Mouse (Mus musculus): Measurements from ENCODE around the gene Spred2.

Gene Spred2

GRCm38 (mm10) chr11:19982113-19982512 is 57.9 kb downstream of the Spred2 start:
- in situ Hi-C loops (cut with MboI, MseI) = loop anchor here (10.0 kb wide), 1 partner anchor 563 kb away; the partner anchor contains the start of gene Sertad2

- in situ Hi-C loops (cut with MboI, MseI) = loop anchor here (10.0 kb wide), 1 partner anchor 562 kb away; the partner anchor contains the start of gene Sertad2
Observed at GRCm38 (mm10) chr11:19982779-19983178, 58.6 kb downstream of the Spred2 start.

- in situ Hi-C loops (cut with MboI, MseI) = loop anchor here (10.0 kb wide), 1 partner anchor 562 kb away; the partner anchor contains the start of gene Sertad2
Observed at GRCm38 (mm10) chr11:19983298-19983697, 59.1 kb downstream of the Spred2 start.

DNA sequence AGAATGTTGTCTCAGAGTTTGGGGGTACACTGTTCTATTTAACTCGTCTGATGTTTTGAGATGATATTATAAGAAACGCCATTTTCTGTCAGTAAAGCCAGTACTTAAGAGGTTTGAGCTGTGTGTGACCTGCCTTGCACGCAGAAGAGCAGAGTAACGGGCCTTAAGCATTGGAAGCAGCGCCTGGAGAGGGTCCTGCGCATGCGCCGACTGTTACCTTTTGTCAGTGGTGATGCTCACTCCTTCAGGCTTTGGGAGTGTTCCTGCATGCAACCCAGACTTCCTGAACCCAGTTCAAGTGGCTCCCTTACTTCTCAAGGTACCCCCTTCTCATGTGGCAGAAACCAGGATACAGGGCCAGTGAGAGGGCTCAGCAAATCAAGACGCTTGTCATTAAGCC is 59.9 kb downstream of the Spred2 start:
- in situ Hi-C loops (cut with MboI, MseI) = loop anchor here (10.0 kb wide), 1 partner anchor 561 kb away; the partner anchor contains the start of gene Sertad2

- in situ Hi-C loops (cut with MboI, MseI) = loop anchor here (10.0 kb wide), 1 partner anchor 559 kb away; the partner anchor contains the start of gene Sertad2
Observed at GRCm38 (mm10) chr11:19985283-19985854, 61.2 kb downstream of the Spred2 start.

GRCm38 (mm10) chr11:19986443-19986861 is 62.3 kb downstream of the Spred2 start:
- in situ Hi-C loops (cut with MboI, MseI) = loop anchor here (10.0 kb wide), 1 partner anchor 558 kb away; the partner anchor contains the start of gene Sertad2

- in situ Hi-C loops (cut with MboI, MseI) = loop anchor here (10.0 kb wide), 1 partner anchor 558 kb away; the partner anchor contains the start of gene Sertad2
Observed at GRCm38 (mm10) chr11:19986871-19987755, 62.9 kb downstream of the Spred2 start.

DNA sequence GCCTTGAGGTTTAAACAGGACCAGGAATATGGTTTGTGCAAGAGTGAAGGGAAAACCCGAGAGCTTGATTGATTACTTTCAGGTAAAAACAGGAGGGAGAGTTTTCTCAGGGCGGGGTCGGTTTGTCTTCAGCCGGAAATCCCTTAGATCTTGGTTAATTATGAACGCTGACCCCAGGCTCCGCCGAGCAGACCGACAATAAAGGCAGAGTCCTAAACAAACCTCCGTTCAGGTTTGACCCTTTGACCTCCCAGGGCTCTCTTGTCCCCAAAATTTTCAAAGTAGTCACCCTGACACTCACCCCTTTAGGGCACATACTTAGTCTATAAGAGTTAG is 63.5 kb downstream of the Spred2 start:
- in situ Hi-C loops (cut with MboI, MseI) = loop anchor here (10.0 kb wide), 1 partner anchor 557 kb away; the partner anchor contains the start of gene Sertad2

DNA sequence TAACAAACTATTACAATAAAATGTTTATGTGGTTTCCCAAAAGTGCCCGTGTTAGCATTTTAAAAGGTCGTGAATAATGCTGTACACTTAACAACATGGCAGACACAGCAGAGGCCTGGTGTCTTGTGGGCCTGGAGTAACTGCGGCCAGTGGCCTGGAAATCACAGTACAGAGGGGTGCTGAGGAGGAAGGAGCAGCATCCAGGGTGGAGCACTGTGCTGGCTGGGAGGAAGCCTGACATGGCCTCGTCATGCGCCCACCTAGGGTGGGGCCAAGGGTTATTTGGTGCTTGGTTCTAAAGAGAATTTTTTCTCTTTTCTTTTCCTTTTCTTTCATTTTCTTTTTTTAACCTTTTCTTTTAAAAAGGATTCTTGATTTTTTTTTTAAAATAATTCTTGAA is 64.0 kb downstream of the Spred2 start:
- in situ Hi-C loops (cut with MboI, MseI) = loop anchor here (10.0 kb wide), 1 partner anchor 557 kb away; the partner anchor contains the start of gene Sertad2

DNA sequence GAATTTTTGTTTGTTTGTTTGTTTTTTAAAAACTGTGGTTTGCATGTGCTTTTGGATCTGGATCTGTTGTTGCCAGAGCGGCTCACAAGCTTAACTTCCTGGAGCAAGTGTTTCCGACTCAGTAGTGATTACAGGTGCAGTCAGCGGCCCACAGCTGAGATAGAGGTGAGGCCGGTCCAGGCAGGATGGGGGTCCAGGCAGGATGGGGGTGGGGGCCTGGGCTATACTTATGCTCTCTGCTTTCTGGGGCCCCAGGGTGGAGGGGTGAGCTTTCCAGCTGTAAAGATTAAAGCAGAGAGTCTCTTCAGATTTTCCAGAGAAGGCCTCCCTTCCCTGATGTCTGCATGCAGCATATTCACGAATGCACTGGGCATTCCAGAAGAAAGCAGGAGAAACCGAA is 64.5 kb downstream of the Spred2 start:
- in situ Hi-C loops (cut with MboI, MseI) = loop anchor here (10.0 kb wide), 1 partner anchor 556 kb away; the partner anchor contains the start of gene Sertad2

GRCm38 (mm10) chr11:19989141-19989910 is 65.2 kb downstream of the Spred2 start:
- in situ Hi-C loops (cut with MboI, MseI) = loop anchor here (10.0 kb wide), 1 partner anchor 555 kb away; the partner anchor contains the start of gene Sertad2

GRCm38 (mm10) chr11:19990731-19991130 is 66.6 kb downstream of the Spred2 start:
- in situ Hi-C loops (cut with MboI, MseI) = no loop called here

GRCm38 (mm10) chr11:19991303-19991976 is 67.3 kb downstream of the Spred2 start:
- in situ Hi-C loops (cut with MboI, MseI) = no loop called here

DNA sequence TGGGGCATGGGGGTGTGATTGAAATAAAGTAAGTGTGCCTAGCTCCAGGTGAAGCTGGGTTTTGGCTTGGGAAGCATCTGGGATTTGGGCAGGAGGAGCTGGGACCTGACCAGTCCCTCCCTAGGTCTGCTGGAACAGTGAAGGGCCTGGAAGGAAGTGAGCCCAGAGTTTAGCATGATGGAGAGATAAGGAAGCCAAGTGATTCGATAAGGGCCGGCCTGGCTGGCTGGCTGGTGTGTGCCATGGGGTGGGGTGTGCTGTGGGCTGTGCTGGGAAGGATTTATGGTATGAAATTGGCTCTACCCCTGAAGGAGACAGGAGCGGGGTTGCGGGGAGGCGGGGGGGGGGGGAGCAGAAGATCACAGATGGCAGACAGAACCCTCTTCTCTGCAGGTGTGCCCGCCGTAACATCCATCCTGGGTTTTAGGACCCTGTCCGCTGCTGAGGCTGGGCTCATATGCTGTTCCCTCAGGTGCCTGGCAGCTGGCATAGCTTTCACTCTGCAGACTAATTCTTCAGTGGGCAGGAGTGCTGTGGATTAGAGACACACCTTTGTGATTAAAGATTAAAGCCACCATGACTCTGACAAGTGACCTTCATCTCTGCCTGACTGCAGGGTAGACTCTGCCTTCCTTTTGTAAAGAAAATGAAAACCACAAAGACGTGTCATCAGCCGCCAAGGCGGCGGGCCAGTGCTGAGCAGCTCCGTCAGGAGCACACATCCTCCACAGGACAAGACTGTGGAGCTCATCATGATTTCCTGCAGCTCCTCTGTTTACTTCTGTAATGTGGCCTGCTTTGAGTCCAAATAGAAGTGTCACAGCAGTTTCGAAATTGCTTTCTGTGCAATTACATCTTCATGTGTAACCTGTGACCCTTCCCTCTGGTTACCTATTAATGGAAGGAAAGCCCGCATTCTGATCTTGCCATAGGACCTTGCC is 68.4 kb downstream of the Spred2 start:
- in situ Hi-C loops (cut with MboI, MseI) = no loop called here

DNA sequence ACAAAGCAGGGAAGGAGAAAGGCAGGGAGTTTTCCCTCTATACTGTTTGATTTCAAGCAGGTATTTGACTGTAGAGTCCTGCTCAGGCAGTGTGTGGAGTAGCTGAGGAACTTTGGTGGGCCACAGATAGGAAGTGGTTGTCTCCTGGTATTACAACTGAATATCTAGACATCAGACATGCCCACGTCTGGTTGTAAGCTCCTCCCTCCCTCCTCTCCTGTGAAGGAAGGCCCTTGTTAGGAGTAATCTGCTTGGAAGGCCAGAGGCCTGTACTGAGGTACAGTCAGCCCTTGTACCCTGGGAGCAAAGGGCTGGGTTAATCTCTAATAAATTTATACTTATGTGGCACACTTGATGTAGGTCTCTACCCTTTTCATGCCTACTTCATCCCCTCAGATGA is 69.6 kb downstream of the Spred2 start:
- in situ Hi-C loops (cut with MboI, MseI) = no loop called here

GRCm38 (mm10) chr11:19994262-19994790 is 70.2 kb downstream of the Spred2 start:
- in situ Hi-C loops (cut with MboI, MseI) = no loop called here

DNA sequence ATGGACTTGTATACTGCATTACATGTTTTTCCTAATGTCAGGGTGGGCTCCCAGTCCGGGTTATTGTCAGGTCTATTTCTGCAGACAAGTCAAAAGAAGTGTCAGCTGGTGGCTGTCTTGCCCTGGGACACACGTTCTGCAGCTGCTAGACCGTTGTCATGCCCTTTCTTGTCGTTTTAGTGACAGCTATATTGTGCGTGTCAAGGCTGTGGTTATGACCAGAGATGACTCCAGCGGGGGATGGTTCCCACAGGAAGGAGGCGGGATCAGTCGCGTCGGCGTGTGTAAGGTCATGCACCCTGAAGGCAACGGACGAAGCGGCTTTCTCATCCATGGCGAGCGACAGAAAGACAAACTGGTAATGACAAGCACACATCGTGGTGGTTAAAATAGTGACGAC is 73.8 kb downstream of the Spred2 start:
- in situ Hi-C loops (cut with MboI, MseI) = no loop called here

- in situ Hi-C loops (cut with MboI, MseI) = no loop called here
Observed at GRCm38 (mm10) chr11:20002883-20003282, 78.7 kb downstream of the Spred2 start.

GRCm38 (mm10) chr11:20007701-20008100 is 83.5 kb downstream of the Spred2 start:
- in situ Hi-C loops (cut with MboI, MseI) = no loop called here

All from regulatory T cell (primary cell).